Mouse (Mus musculus) kidney, adult 10 weeks (tissue): Measurements from ENCODE around the gene Gm28374. TPM values are rescaled to one million over a fixed set of nuclear protein-coding genes. Genes with fewer than 3 reads are reported as not detected.

Experiments
- polyA plus RNA-seq: library from polyadenylated mRNA; stranded (reverse); fragments of 350-450 nt; fragmentation: Illumina TruSeq; extraction: RNeasy Lipid Tissue Mini Kit (QIAGEN cat#74804); gene quantifications from one replicate; pipeline ENCODE4 v1.2.3, GENCODE M21; 2014; ENCODE audit warnings: low read depth, low replicate concordance

The Gm28374 gene
- not detected for polyA plus RNA-seq

DNA sequence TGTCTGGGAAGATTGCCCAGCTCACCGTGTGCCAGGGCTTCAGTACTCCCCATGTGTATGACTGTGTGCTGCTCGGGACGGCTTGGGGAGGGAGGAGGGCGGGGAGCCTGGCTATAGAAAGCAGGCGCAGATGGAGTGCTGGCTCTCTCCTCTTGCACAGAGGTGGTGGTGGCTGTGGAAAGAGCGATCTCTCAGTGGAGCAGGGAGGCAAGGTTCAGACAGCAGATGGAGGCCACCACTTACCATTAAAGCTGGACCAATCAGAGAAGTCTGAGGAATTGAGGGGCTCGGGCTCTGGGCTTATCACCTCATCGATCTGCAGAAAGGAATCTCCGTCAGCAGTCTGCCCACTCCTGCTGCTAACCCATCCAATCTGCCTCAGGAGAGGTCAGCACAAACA is at the start of gene Gm28374:
TSS of gene Gm28374 (minus strand) at position 101 of the 400 bp plus-strand sequence.

DNA sequence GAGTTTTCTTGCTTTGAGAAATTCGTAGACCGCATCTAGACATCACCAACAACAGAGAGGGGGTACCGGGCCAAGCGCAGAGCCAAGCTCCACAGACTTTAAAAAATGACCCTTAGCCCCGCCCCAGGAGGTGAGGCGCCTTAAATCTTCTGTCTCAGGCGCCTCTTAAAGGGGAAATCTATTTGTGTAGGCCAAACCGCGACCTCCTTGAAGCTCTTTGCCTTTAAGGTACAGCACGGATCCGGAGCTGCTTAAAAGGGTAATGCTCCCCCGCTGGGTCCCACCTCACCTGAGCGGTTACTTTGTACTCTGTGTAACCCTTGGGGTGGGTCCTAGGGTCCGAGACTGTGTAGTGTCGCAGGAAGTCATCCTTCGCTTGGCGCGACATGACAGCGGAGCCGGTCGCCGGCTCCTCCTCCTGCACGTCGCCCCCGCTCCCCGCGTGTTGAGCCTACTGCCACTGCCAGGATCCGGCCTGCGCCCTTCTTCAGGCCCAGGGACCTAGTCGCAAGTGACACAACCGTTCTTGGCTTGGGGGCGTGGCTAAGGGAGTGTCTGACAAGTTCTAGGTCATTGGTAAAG is 45.8 kb upstream of the Gm28374 start, which contains the start of gene Snx15:
TSS of gene Snx15 (minus strand) at position 545 of the 582 bp plus-strand sequence.

DNA sequence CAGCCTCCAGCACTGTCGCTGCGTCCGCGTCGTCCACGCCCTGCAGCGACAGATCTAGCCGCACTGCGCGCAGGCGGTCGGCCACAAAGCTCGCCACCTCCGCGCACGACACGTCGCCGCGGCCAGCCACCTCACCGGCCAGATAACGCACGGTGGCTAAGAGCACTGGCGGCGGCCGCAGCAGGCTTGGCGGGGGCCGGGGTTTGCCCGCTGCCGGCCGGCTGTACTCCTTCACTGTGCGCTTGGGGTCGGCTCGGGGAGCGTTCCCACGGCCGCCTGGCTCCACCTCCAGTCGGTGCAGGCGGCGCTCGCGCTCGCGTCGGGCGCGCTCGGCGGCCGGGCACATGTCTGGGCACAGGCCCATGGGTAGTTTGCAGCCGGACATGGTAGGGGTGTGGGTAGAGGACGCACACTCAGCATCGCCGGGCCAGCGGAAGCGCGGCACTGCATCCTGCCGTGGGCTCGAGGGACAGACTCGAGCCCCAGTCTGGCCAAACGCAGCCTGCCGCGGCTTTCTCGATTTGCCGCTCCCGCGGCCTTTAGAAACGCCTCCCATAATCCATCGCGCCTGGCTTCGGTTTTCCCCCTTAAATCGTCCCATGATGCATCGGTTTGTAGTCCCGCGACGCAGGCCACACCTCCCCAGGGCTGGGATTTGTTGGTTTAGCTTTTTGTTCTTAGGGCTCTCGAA is 36.1 kb upstream of the Gm28374 start, which contains the start of gene Sac3d1:
TSS of gene Sac3d1 (minus strand) at position 665 of the 691 bp plus-strand sequence.

DNA sequence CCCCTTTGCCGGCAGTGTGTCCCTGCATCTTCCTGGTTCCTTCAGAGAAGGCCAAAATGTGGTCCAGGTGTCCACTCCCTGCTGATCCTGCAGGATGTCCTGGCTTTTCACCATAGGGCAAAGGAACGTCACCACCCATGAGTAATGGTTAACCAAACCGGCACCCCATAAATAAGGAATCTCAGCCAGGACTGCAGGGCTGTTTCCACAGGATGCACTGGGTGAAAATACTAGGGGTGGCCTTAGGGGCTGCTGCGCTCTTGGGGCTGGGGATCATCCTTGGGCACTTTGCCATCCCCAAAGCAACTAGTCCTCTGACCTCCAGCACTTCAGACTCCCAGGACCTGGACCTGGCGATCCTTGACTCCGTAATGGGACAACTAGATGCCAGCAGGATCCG is 23.5 kb upstream of the Gm28374 start, which contains the start of gene Naaladl1:
TSS of gene Naaladl1 (plus strand) at position 197 of the 400 bp plus-strand sequence.

DNA sequence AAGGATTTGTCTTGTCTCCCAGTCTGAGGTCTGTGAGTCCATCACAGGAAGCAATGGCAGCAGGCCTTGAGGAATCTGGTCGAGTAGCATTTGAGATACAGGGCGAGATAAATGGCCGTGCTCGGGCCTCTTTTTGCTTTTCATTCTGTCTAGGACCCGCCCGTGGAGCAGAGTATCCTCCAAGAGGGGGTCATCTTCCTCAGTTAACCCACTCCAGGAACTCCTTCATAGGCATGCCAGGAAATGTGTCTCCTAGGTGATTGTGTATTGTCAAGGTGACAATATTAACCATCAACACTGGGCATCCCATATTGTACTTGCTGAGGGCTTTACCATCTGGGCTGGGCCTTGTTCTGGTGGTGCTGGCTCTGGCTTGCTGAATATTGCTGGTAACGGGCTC is 12.1 kb upstream of the Gm28374 start, which contains the start of gene AC131692.1:
TSS of gene AC131692.1 (plus strand) at position 301 of the 400 bp plus-strand sequence.

DNA sequence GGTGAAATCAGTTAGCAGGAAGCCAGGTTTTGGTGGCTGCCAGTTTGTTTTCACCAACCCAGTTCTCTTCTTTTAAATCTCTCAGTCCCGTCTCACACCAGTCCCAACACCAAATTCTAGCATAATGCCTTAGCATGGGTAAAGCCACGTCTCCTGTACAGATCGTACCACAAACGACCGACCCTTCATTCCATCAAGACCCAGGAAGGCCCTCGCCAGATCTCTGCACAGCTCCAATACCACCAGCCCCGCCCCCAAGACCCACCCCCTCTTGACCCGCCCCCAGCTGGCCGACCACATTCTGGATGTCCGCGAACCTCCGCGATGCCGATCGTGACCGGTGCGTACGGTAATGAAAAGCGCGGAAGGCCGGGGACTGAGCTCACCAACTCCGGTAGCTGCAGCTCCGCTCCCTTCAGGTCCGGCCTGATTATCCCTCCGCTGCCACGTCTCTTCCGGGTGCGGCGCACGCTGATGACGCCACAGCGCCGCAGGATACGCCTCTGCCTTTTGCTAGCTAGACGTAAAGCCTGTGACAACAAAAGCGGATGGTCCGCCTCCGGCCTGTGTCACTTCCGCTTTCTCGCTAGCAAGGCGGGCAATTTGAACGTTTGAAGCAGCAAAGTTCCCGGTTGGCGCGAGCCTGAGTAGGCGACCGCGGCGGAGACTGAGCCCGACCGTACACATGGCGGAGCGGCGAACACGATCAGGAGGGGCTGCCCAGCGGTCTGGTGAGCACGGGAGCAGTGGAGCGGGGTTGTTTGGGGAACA is 2.6 kb upstream of the Gm28374 start, which contains the start of the genes Zfpl1 and Cdca5:
TSS of gene Zfpl1 (minus strand) at position 479 of the 771 bp plus-strand sequence.
TSS of gene Cdca5 (plus strand) at position 506 of the 771 bp plus-strand sequence.

DNA sequence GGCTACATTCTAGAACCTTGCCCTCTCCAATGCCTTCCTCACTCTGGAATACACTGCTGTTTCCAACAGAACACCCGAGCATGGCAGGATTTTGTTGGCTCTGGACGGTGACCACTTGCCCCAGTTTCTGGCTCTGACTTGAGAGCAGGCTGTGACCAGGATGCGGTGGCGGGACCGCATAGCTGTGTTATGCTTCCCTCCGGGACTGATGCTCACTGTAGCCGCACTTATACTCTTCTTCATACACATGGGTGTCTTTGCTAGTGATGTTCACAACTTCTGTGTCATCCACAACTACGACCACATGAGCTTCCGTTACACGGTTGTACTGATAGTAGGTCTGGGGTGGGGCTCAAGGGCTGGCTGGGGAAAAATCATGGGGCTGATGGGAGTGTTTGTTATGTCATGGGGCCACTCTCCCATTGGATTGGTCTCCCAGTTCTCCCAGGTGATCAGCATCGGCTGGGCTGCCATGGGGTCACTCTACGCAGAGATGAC is 2.0 kb downstream of the Gm28374 start, which contains the start of gene Tmem262:
TSS of gene Tmem262 (plus strand) at position 51 of the 498 bp plus-strand sequence.

DNA sequence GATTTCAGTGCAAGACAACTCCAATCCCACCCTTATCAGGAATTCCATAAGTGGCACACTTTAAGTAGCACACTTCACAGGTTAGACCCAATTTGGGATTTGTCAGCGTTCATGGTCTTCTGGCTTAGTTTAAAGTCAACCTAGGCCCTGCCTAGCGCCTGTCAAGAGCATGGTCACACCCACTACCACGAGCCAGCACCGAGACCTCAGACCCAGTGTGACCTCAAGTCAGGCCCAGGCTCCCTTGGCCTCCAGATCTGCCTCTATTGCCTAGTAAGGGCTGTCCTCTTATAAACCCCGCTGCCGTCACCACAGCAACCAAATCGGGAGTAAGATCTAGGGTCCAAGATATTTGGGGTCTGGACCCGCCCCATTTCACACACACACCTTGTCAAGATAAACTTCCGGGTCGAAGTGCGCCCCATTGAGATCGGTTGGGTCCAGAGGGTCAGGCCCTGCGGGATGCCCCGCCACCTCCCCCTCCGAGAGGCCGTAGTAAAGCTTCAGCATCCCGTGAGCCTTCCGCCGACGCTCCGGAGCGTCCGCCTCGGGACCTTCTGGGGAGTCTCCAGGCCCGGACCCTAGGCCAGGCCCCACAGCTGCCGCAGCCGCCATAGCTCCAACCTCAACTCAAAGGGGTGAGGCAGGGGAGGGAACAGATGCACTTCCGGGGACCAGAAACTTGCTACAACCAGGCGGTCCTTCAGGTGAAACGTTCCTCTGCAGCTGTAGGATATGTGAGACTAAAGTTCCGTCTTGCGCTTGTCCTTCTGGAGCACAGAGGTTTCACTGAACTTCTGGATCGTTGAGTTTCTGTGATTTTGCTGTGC is 5.3 kb downstream of the Gm28374 start, which contains the start of gene Vps51:
TSS of gene Vps51 (minus strand) at position 668 of the 830 bp plus-strand sequence.

DNA sequence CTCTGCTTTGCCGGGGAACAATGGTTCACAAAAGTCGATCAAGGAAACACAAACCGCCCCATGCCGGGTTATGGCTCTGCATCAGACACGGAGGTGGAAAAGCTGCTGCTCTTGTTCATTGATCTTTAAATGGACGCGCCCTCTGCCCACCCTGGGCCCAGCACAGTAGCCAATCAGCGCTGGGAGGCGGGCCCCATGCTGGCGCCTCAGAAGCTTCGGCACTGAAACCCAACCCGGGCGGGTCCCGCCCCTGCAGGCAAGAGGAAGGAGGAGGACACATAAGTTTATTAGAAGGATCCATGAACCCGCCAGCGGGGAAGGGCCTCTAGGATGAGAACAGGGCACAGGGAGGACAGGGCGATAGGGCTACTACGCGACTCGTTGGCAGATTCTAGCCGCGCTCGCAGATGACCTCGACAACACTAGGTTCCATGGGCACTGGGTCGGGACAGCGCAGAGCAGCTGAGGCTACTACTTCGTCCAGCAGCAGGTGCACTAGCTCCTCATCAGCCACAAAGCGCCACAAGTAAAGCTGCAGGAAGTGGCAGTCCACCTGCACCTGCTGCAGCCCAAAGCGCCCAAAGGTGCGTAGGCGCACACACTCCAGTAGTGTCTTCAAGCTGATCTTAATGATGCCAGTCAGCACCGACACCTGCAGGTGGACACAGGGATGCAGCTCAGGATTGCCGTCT is 14.2 kb downstream of the Gm28374 start, which contains the start of gene Tm7sf2:
TSS of gene Tm7sf2 (minus strand) at position 650 of the 692 bp plus-strand sequence.

DNA sequence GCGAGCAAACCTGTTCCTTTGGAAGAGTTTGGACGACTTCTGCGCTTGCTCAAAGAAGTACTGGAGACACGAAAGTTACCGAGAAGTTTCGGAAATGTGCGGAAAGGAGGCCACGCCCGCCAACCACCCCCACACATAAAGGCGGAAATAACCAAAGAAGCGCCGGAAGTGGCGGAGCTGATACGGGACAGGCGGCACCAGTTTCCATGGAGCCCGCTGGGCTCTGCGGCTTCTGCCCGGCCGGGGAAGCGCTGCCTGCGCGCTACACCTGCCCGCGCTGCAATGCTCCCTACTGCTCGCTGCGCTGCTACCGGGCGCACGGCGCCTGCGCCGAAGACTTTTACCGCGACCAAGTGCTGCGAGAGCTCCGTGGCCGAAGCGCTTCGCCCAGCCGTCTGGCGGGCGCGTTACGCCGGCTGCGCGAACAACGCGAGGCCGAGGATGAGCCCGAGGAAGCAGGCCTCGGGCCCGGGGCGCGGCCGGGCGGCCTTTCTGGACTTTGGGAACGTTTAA is 21.0 kb downstream of the Gm28374 start, which contains the start of gene Znhit2:
TSS of gene Znhit2 (plus strand) at position 172 of the 513 bp plus-strand sequence.

DNA sequence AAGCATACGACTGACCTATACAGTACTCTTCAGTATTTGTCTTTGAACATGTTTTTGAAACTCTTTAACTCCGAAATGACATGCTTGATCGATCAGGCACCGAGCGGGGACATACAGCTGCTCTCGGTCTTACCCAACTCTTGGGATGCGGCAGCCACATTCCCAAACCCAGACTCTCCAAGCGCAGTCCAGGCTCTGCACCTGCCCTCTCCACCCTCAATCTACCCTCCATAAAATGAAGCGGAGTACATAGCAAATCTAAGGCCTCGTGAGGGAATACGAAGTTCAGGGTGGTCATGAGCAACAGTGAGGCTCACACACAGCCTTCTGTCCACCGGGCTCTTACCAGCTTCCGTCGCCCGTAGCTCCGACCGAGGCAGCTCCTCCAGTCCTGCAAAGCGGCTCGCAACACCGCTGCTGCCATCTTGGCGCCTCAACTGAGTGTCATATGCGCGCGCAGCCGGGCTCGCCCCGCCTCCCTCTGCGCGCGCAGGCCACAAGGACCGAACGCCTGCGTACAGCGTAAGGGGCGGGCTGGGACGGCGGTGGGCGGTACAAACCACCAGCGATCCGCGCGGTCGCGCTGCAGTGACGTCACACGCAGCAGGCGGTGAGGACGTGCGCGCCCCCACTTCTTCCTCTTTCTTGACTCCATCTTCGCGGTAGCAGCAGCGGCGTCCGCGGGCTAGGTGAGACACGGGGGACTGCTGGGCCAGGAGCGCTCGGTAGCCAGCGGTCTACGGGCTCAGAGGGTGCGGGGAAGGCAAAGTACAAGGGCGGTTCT is 24.6 kb downstream of the Gm28374 start, which contains the start of the genes Mrpl49 and Fau:
TSS of gene Mrpl49 (minus strand) at position 473 of the 784 bp plus-strand sequence.
TSS of gene Fau (plus strand) at position 532 of the 784 bp plus-strand sequence.

DNA sequence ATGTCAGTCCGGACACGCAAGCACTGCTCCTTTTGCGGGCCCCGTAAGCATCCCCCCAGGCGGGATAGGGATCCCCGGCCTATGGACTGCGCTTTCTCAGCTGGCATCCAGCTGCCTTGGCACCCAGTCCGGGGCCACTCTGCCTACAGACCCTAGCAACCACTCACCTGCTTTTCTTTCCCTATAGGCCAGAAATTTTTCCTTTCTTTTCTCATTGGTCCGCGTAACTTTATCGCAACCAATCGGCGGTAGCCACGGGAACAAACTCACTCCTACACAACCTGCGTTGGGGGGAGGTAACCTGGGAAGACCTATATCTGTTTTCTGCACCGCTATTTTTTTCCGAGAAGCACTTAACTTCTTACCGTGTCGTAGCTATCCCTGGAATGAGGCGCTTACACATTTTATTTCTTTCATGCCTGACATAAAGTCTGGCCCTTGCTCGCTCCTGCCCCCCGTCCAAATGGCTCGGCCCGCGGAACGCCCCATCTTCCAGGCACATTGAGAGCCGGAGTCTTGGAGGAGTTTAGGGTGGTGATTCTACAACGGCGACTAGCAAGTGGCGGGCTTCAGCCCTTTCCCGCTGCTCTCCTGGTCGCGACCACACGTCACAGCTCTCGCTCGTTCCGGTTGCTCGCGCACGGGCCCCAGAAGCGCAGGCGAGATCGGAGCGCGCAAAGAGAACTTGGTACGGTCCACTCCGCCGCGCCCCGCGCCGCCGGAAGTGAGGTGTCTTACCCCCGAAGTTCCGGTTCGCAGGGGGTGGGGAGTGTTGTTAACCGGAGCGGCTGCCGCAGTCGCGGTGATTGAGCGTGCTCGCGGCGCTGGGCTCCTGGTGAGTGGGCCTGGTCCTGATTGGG is 35.5 kb downstream of the Gm28374 start, which contains the start of gene Syvn1:
TSS of gene Syvn1 (plus strand) at position 283 of the 860 bp plus-strand sequence.

Other genes starting within 250 kb of the Gm28374 start
- 2.8 TPM for gene Frmd8, start 207.0 kb downstream of the Gm28374 start, polyA plus RNA-seq
- 4.5 TPM for gene Slc25a45, start 204.4 kb downstream of the Gm28374 start, polyA plus RNA-seq
- gene Tigd3, start 188.1 kb downstream of the Gm28374 start, polyA plus RNA-seq: 0.20 TPM
- 5.4 TPM for gene Dpf2, start 169.2 kb downstream of the Gm28374 start, polyA plus RNA-seq
- gene Cdc42ep2, start 157.4 kb downstream of the Gm28374 start, polyA plus RNA-seq: 1.9 TPM
- 2.4 TPM for gene Pola2, start 118.1 kb downstream of the Gm28374 start, polyA plus RNA-seq
- not detected for gene Slc22a20, start 96.1 kb downstream of the Gm28374 start, polyA plus RNA-seq
- 1.3 TPM for gene Capn1, start 66.4 kb downstream of the Gm28374 start, polyA plus RNA-seq
- gene Syvn1, start 35.7 kb downstream of the Gm28374 start, polyA plus RNA-seq: 0.77 TPM
- 41.8 TPM for gene Mrpl49, start 24.5 kb downstream of the Gm28374 start, polyA plus RNA-seq
- gene Fau, start 24.4 kb downstream of the Gm28374 start, polyA plus RNA-seq: 5.1 TPM
- not detected for gene Znhit2, start 21.1 kb downstream of the Gm28374 start, polyA plus RNA-seq
- 0.93 TPM for gene Tm7sf2, start 13.9 kb downstream of the Gm28374 start, polyA plus RNA-seq
- gene Vps51, start 5.0 kb downstream of the Gm28374 start, polyA plus RNA-seq: 8.9 TPM
- gene Tmem262, start 2.2 kb downstream of the Gm28374 start, polyA plus RNA-seq: not detected
- gene Zfpl1, start 2.7 kb upstream of the Gm28374 start, polyA plus RNA-seq: not detected
- 0.24 TPM for gene Cdca5, start 2.7 kb upstream of the Gm28374 start, polyA plus RNA-seq
- not detected for gene AC131692.1, start 12.2 kb upstream of the Gm28374 start, polyA plus RNA-seq
- gene Naaladl1, start 23.5 kb upstream of the Gm28374 start, polyA plus RNA-seq: not detected
- not detected for gene Sac3d1, start 36.4 kb upstream of the Gm28374 start, polyA plus RNA-seq
- gene Snx15, start 46.0 kb upstream of the Gm28374 start, polyA plus RNA-seq: 3.0 TPM
- not detected for gene Batf2, start 58.7 kb upstream of the Gm28374 start, polyA plus RNA-seq
- gene Arl2, start 59.3 kb upstream of the Gm28374 start, polyA plus RNA-seq: 0.49 TPM
- not detected for gene Majin, start 102.1 kb upstream of the Gm28374 start, polyA plus RNA-seq
- gene Gpha2, start 144.1 kb upstream of the Gm28374 start, polyA plus RNA-seq: not detected
- gene Ppp2r5b, start 153.6 kb upstream of the Gm28374 start, polyA plus RNA-seq: 0.57 TPM
- gene Atg2a, start 159.4 kb upstream of the Gm28374 start, polyA plus RNA-seq: not detected
- gene Ehd1, start 194.5 kb upstream of the Gm28374 start, polyA plus RNA-seq: 15.1 TPM
- 3.2 TPM for gene Cdc42bpg, start 224.2 kb upstream of the Gm28374 start, polyA plus RNA-seq